8 mouse cellular contexts compared by ENCODE assay signal in genomic region chr11:100860198-100861048, GRCm38 (mm10). TPM values are rescaled to one million over a fixed set of nuclear protein-coding genes. Genes with fewer than 3 reads are reported as not detected.
DNase-seq lines count a peak whose midpoint lies in the region; ATAC-seq and TF ChIP-seq lines count a peak whose summit lies in the region.

No protein-coding gene starts in this region.

- ATAC-seq in midbrain, postnatal 0 days (ENCODE audit: low FRiP score), result peak; percentile 88

- no peak for TF ChIP-seq POLR2A in cerebellum, adult 2 months (IDR thresholded peaks at IDR 0.05; ENCODE audit: borderline replicate concordance, insufficient read depth, low read length)

- no peaks in the 10 kb centered on the region for H3K9me3 ChIP-seq in midbrain, postnatal 0 days (ENCODE audit: low read length)

- H3K4me2 ChIP-seq in midbrain, postnatal 0 days (ENCODE audit: low read depth, low read length, poor library complexity, severe bottlenecking), result peak overlapping the region; percentile 53

- H3K9ac ChIP-seq in midbrain, postnatal 0 days (replicated peaks; ENCODE audit: low read length, poor library complexity, severe bottlenecking), result peak overlapping the region; percentile 37; the same call in 1 of the 2 replicates

- no peak overlapping the region for H3K27ac ChIP-seq in cerebellum, adult 2 months (ENCODE audit: insufficient read depth, low read length)
- no peak overlapping the region for H3K27ac ChIP-seq in midbrain, postnatal 0 days (ENCODE audit: low read depth, low read length)

- DNase-seq in cerebellum, adult 2 months, result peak; percentile 47 to 48
- DNase-seq in cerebellum, adult 11-12 months, result no peak
- DNase-seq in embryo, embryonic 11.5 days (ENCODE audit: low read depth, low spot score), result peak; percentile 39
- DNase-seq in heart, adult 11 months, result peak; percentile 99
- DNase-seq in kidney, adult 11 months, result peak; percentile 91
- peak; percentile 85 for DNase-seq in liver
- peak; percentile 54 for DNase-seq in midbrain, postnatal 0 days (ENCODE audit: low spot score)
- peak; percentile 92 to 93 for DNase-seq in spleen, postnatal 36 days (ENCODE audit: low spot score in 2 of 2)

- peaks cover 7% of the 10 kb centered on the region for H3K4me1 ChIP-seq in cerebellum, adult 2 months (ENCODE audit: control insufficient read depth, insufficient read depth, low read length)
- no peaks in the 10 kb centered on the region for H3K4me1 ChIP-seq in midbrain, postnatal 0 days (ENCODE audit: insufficient read depth, low read length)

- H3K27me3 ChIP-seq in cerebellum, adult 2 months (ENCODE audit: control insufficient read depth, insufficient read depth, low read length), result no peaks in the 10 kb centered on the region
- H3K27me3 ChIP-seq in midbrain, postnatal 0 days (ENCODE audit: insufficient read depth, low read length), result peaks cover 8% of the 10 kb centered on the region; the same call in 1 of the 2 replicates

- 6% methylated on average over 52 of the region's 55 CpGs for WGBS in cerebellum, adult 2 months
- WGBS in midbrain, postnatal 0 days, result 2% methylated on average over 51 of the region's 55 CpGs

- H3K4me3 ChIP-seq in cerebellum, adult 2 months (replicated peaks; ENCODE audit: insufficient read depth, low read depth, low read length), result peak overlapping the region; percentile 17
- H3K4me3 ChIP-seq in midbrain, postnatal 0 days (ENCODE audit: low read depth, low read length), result peak overlapping the region; percentile 41

- no peak for TF ChIP-seq CTCF in cerebellum, adult 2 months (IDR thresholded peaks at IDR 0.05; ENCODE audit: borderline replicate concordance, insufficient read depth, low read depth, low read length)
- TF ChIP-seq CTCF in midbrain, postnatal 0 days (IDR thresholded peaks at IDR 0.05), result peak; percentile 14; the same call in 1 of the 2 replicates

- H3K36me3 ChIP-seq in midbrain, postnatal 0 days (ENCODE audit: insufficient read depth, low read length), result no peaks in the 10 kb centered on the region; the same call in 1 of the 2 replicates

RNA-seq across cellular contexts. Expression of gene Stat5a, which starts 1.3 kb away (rescaled TPM):
- 3.0 and 4.0 TPM in 2 replicates for polyA plus RNA-seq in cerebellum, adult 2 months (2012; rRNA removed)
- 5.1 and 8.5 TPM in 2 replicates for total RNA-seq in midbrain, postnatal 0 days (2014; rRNA removed)
- 4.0 TPM in 2 replicates for polyA plus RNA-seq in midbrain, postnatal 0 days (2015; fragmentation: Nextera tagmentation; extraction: Ambion mirVana)

RNA-seq across cellular contexts. Expression of gene Stat5b, which starts 9.9 kb away (rescaled TPM):
- 33.6 and 37.5 TPM in 2 replicates for polyA plus RNA-seq in cerebellum, adult 2 months (2012; rRNA removed)
- total RNA-seq in midbrain, postnatal 0 days (2014; rRNA removed), result 22.5 and 25.6 TPM in 2 replicates
- polyA plus RNA-seq in midbrain, postnatal 0 days (2015; fragmentation: Nextera tagmentation; extraction: Ambion mirVana), result 13.0 and 15.7 TPM in 2 replicates
